Mouse (Mus musculus) embryonic facial prominence, embryonic 11.5 days (tissue): ENCODE results near the gene Prkar1b. TPM values are rescaled to one million over a fixed set of nuclear protein-coding genes. Genes with fewer than 3 reads are reported as not detected.
A peak's percentile ranks its signal among the peaks of the same experiment; 100 is the strongest.

Experiments
- ATAC-seq: fragments of 200-750 bp; cut with Nextera tagmentation; replicated peaks from 2 replicates; pipeline ENCODE4 v1.8.0; 2017; ENCODE audit warnings: low read depth; ENCODE audit not compliant: insufficient number of reproducible peaks, low FRiP score, low TSS enrichment
- DNase-seq: peaks from one replicate; pipeline ENCODE4 v3.0.0-alpha.2; 2015; ENCODE audit warnings: low spot score
- H3K27ac ChIP-seq: fragments of 300-500 bp; sonication (generic); replicated peaks from 2 replicates; pipeline ENCODE4 v1.5.1; 2014; ENCODE audit warnings: mild to moderate bottlenecking, low read depth, low read length, control low read depth
- H3K27me3 ChIP-seq: fragments of 300-500 bp; sonication (generic); 2 replicates; pipeline ENCODE4 v1.6.1; 2014; ENCODE audit warnings: mild to moderate bottlenecking, low read length, moderate library complexity, mixed read lengths; ENCODE audit not compliant: control insufficient read depth, insufficient read depth
- H3K36me3 ChIP-seq: fragments of 300-500 bp; sonication (generic); replicated peaks from 2 replicates; pipeline ENCODE4 v1.6.1; 2014; ENCODE audit warnings: low read depth, mild to moderate bottlenecking, low read length, moderate library complexity, mixed read lengths; ENCODE audit not compliant: control insufficient read depth, insufficient read depth
- H3K4me1 ChIP-seq: fragments of 300-500 bp; sonication (generic); 2 replicates; pipeline ENCODE4 v1.6.1; 2014; ENCODE audit warnings: low read length, mixed read lengths; ENCODE audit not compliant: control insufficient read depth, insufficient read depth
- H3K4me2 ChIP-seq: fragments of 300-500 bp; sonication (generic); 2 replicates; pipeline ENCODE4 v1.6.1; 2014; ENCODE audit warnings: low read depth, mild to moderate bottlenecking, control low read depth, low read length, moderate library complexity
- H3K4me3 ChIP-seq: fragments of 300-500 bp; sonication (generic); 2 replicates; pipeline ENCODE4 v1.5.1; 2014; ENCODE audit warnings: low read depth, low read length, control low read depth
- H3K9ac ChIP-seq: fragments of 300-500 bp; sonication (generic); replicated peaks from 2 replicates; pipeline ENCODE4 v1.6.1; 2014; ENCODE audit warnings: mild to moderate bottlenecking, control low read depth, low read length
- H3K9me3 ChIP-seq: fragments of 300-500 bp; sonication (generic); replicated peaks from 2 replicates; pipeline ENCODE4 v1.6.1; 2016; ENCODE audit warnings: mild to moderate bottlenecking, low read length, inconsistent platforms, mixed read lengths; ENCODE audit not compliant: control insufficient read depth
- WGBS: fragments of 180-500 bp; shearing (Covaris S2); extraction: QIAGEN DNeasy Blood & Tissue Kit; methylation state at CpG from one replicate; pipeline ENCODE4 v1.1.7; 2014; 5-methylcytosine and 5-hydroxymethylcytosine counted together
- polyA plus RNA-seq: library from polyadenylated mRNA; unstranded; fragments of >200 nt; fragmentation: Nextera tagmentation; extraction: Ambion mirVana; gene quantifications from 2 replicates; pipeline ENCODE4 v1.2.1, GENCODE M21; 2014

The Prkar1b gene
- polyA plus RNA-seq, result 8.7 and 11.7 TPM in 2 replicates

GRCm38 (mm10) chr5:139149681-139150602 lies at the start of gene Prkar1b, which contains the start of gene Dnaaf5:
Gene Prkar1b (minus strand): TSS chr5:139150001.
Gene Dnaaf5 (plus strand): TSS chr5:139150223.
- Histone ChIP-seq H3K9ac (peak within 1 kb of the TSS; percentile 79), H3K9me3 (no peaks in the 10 kb centered on the region), H3K4me3 (peak within 1 kb of the TSS; percentile 90), H3K4me1 (no peaks in the 10 kb centered on the region; the same call in 1 of the 2 replicates), H3K27me3 (no peaks in the 10 kb centered on the region), H3K4me2 (peak within 1 kb of the TSS; percentile 89), H3K27ac (0 out of 2 replicates have a peak within 1 kb of the TSS, but pooled peaks have one; percentile 28), H3K36me3 (no peaks in the 10 kb centered on the region; the same call in none of the 2 replicates)
- DNase-seq, result peak; percentile 99
- peak; percentile 97 for ATAC-seq
- 0% methylated on average over 86 of the region's 87 CpGs for WGBS

GRCm38 (mm10) chr5:139199636-139199994 lies 49.8 kb upstream of the Prkar1b start:
- peak; percentile 22 for DNase-seq
- 39% methylated on average over 2 of the region's 2 CpGs for WGBS

DNA sequence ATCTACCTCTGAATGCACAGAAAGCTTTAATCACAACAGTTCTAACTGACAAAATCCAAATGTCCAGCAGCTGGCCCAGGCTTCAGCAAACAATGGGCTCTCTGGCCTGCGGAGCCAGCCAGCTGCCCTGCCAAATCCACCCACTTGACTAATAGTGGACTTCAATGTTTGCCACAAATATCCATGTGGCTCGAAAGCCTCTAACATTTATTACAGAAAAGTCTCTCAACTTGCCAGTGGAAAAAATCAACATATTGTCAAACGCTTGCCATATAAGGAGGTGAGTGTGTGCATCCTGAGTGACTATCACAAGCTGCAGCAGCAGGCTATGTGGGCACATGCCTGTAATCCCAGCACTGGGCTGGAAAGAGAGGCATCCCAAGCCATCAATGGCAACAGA lies 49.0 kb upstream of the Prkar1b start:
- no peak for DNase-seq
- Histone ChIP-seq H3K4me1 (peaks cover 2% of the 10 kb centered on the region; the same call in 1 of the 2 replicates), H3K27ac (no peak overlapping the region), H3K4me3 (no peak overlapping the region), H3K9me3 (no peaks in the 10 kb centered on the region), H3K27me3 (no peaks in the 10 kb centered on the region), H3K9ac (no peak overlapping the region), H3K4me2 (no peak overlapping the region), H3K36me3 (no peaks in the 10 kb centered on the region)
- 94% methylated on average over 3 of the region's 3 CpGs for WGBS
- no peak for ATAC-seq

More at GRCm38 (mm10) chr5:139199636-139199994, 49.8 kb upstream of the Prkar1b start:
- H3K27me3 ChIP-seq, result no peaks in the 10 kb centered on the region
- H3K4me3 ChIP-seq, result peak overlapping the region; percentile 92; the same call in 1 of the 2 replicates
- H3K27ac ChIP-seq, result no peak overlapping the region
- peak overlapping the region; percentile 88 for H3K9ac ChIP-seq
- H3K4me2 ChIP-seq, result peak overlapping the region; percentile 82
- no peaks in the 10 kb centered on the region for H3K9me3 ChIP-seq
- ATAC-seq, result 0 out of 2 replicates have a peak, but pooled peaks have one; percentile 0
- H3K4me1 ChIP-seq, result peaks cover 2% of the 10 kb centered on the region; the same call in 1 of the 2 replicates
- no peaks in the 10 kb centered on the region for H3K36me3 ChIP-seq

DNA sequence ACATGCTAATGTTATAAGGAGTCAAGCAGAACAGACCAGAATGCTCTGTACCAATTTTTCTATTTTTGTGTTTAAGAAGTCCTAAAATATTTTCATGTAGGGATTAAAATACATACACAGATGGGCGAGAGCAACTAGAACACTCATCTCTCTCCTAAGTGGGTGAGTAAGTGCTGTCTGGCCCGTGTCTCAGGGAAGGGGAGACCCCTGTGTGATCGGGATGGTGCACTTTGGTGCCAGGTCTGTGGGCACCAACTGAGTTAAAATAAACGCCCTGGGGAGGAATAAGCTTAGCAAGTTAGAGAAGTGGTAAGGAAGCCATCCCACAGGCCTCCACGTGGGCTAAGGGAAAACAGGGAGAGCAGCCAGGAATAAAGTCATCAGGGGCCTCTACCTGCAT lies 41.2 kb upstream of the Prkar1b start:
- Histone ChIP-seq H3K9me3 (no peaks in the 10 kb centered on the region), H3K4me3 (no peak overlapping the region), H3K27me3 (no peaks in the 10 kb centered on the region), H3K4me1 (no peaks in the 10 kb centered on the region), H3K27ac (no peak overlapping the region), H3K36me3 (no peaks in the 10 kb centered on the region; the same call in 1 of the 2 replicates), H3K4me2 (no peak overlapping the region), H3K9ac (no peak overlapping the region)
- DNase-seq, result no peak
- WGBS, result 80% methylated on average over 5 of the region's 5 CpGs
- ATAC-seq, result no peak

DNA sequence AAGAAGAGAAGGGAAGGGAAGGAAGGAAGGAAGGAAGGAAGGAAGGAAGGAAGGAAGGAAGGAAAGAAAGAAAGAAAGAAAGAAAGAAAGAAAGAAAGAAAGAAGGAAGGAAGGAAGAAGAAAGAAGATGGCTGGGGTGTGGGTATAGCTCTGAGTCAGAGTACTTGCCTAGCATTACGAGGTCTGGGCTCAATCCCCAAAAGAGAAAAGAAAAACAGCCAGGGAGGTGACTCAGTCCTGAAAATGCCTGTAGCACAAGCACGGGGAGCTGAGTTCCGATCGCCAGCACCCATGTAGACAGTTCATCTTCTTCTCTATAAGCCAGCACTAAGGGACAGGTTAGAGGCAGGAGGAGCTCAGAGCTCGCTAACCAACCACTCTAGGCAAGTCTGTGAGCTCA lies 39.9 kb upstream of the Prkar1b start:
- WGBS, result 96% methylated on average over 5 of the region's 5 CpGs

DNA sequence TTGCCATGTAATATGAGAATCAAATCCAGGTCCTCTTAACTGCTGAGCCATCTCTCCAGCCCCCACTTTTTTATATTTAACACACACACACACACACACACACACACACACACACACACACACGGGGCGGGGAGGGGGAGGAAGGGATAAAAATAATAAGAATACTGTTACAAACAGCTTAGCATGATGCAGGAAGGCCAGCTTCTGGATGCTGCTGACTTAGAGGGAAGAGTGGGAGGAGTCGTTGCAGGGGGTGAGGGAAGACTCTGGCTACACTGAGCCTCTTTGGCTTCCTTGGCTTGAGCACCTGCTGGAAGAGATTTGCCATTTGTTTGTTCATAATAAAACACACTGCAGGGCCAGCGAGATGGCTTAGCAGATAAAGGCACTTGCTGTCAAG lies 35.1 kb upstream of the Prkar1b start:
- no peak overlapping the region for H3K27ac ChIP-seq
- no peaks in the 10 kb centered on the region for H3K27me3 ChIP-seq
- no peak for ATAC-seq
- H3K9ac ChIP-seq, result no peak overlapping the region
- H3K4me1 ChIP-seq, result no peaks in the 10 kb centered on the region
- no peak for DNase-seq
- no peaks in the 10 kb centered on the region for H3K9me3 ChIP-seq
- no peak overlapping the region for H3K4me2 ChIP-seq
- peaks cover 4% of the 10 kb centered on the region for H3K36me3 ChIP-seq
- H3K4me3 ChIP-seq, result no peak overlapping the region
- WGBS, result 87% methylated on average over 4 of the region's 4 CpGs

More for the DNA sequence above, 39.9 kb upstream of the Prkar1b start:
- no peak overlapping the region for H3K27ac ChIP-seq
- DNase-seq, result no peak
- H3K36me3 ChIP-seq, result no peaks in the 10 kb centered on the region; the same call in 1 of the 2 replicates
- no peak overlapping the region for H3K9ac ChIP-seq
- no peak overlapping the region for H3K4me3 ChIP-seq
- H3K27me3 ChIP-seq, result no peaks in the 10 kb centered on the region
- H3K9me3 ChIP-seq, result no peaks in the 10 kb centered on the region
- H3K4me1 ChIP-seq, result no peaks in the 10 kb centered on the region
- no peak for ATAC-seq
- no peak overlapping the region for H3K4me2 ChIP-seq

- ATAC-seq, result no peak
- DNase-seq, result no peak
- Histone ChIP-seq H3K9me3 (no peaks in the 10 kb centered on the region), H3K9ac (no peak overlapping the region), H3K4me3 (no peak overlapping the region), H3K4me2 (no peak overlapping the region), H3K4me1 (no peaks in the 10 kb centered on the region), H3K27me3 (no peaks in the 10 kb centered on the region), H3K36me3 (peaks cover 4% of the 10 kb centered on the region), H3K27ac (no peak overlapping the region)
- WGBS, result 90% methylated on average over 9 of the region's 9 CpGs
Observed at GRCm38 (mm10) chr5:139183601-139184000, 33.8 kb upstream of the Prkar1b start.

DNA sequence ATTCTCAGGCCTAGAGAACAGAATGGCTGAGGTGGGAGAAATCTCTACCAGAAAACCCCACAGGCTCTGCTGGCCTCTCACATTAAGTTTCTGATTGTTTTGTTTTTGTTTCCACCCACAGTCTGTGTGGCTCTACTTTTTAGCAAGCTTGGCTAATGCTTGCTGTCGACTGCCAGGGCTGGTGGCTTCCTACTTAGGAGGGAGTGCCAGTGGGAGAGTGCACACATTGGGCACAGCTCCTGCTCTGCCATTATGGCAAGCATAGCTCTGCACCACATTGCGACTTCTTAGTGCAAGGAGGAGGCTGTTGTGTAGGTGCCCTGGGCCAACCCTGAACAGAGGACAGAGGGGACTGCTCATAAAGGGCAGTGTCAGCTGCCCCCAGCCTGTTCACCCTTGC lies 33.3 kb upstream of the Prkar1b start:
- no peaks in the 10 kb centered on the region for H3K27me3 ChIP-seq
- DNase-seq (no peak), ATAC-seq (no peak)
- no peak overlapping the region for H3K27ac ChIP-seq
- H3K36me3 ChIP-seq, result peaks cover 4% of the 10 kb centered on the region
- no peak overlapping the region for H3K4me3 ChIP-seq
- 83% methylated on average over 2 of the region's 2 CpGs for WGBS
- no peak overlapping the region for H3K9ac ChIP-seq
- no peak overlapping the region for H3K4me2 ChIP-seq
- H3K9me3 ChIP-seq, result no peaks in the 10 kb centered on the region
- H3K4me1 ChIP-seq, result no peaks in the 10 kb centered on the region
